Mouse (Mus musculus): ENCODE measurements around the gene Kat8. TPM values are rescaled to one million over a fixed set of nuclear protein-coding genes. Genes with fewer than 3 reads are reported as not detected.

Kat8 gene
- polyA plus RNA-seq, 1 experiment: 8.3 TPM

- no peak for TF ChIP-seq CTCF (IDR thresholded peaks at IDR 0.05; ENCODE audit: extremely low read depth, insufficient read length, insufficient replicate concordance, low read depth, low read length)
- TF ChIP-seq POLR2A (IDR thresholded peaks at IDR 0.05; ENCODE audit: low read depth, low read length): no peak
- peaks cover 14% of the 10 kb centered on the region for H3K36me3 ChIP-seq (ENCODE audit: control insufficient read depth, insufficient read depth, low read length)
- H3K27ac ChIP-seq (ENCODE audit: insufficient read depth, low read depth, low read length): peak overlapping the region; percentile 95
- 12% methylated on average over 10 of the region's 10 CpGs for WGBS
- H3K4me3 ChIP-seq (ENCODE audit: low read depth, low read length): peak overlapping the region; percentile 72
- H3K27me3 ChIP-seq (ENCODE audit: control insufficient read depth, insufficient read depth, low read length): no peaks in the 10 kb centered on the region
- peaks cover 7% of the 10 kb centered on the region; the same call in 1 of the 2 replicates for H3K4me1 ChIP-seq (ENCODE audit: control insufficient read depth, insufficient read depth, insufficient read length, low read length)
These were observed 54.1 kb downstream of the Kat8 start for GRCm38 (mm10) chr7:127966371-127966918.

- Histone ChIP-seq H3K4me3 (ENCODE audit: low read depth, low read length) (peak within 1 kb of the TSS; percentile 72), H3K4me1 (ENCODE audit: control insufficient read depth, insufficient read depth, insufficient read length, low read length) (peaks cover 7% of the 10 kb centered on the region; the same call in 1 of the 2 replicates), H3K27me3 (ENCODE audit: control insufficient read depth, insufficient read depth, low read length) (no peaks in the 10 kb centered on the region), H3K36me3 (ENCODE audit: control insufficient read depth, insufficient read depth, low read length) (peaks cover 22% of the 10 kb centered on the region), H3K27ac (ENCODE audit: insufficient read depth, low read depth, low read length) (peak within 1 kb of the TSS; percentile 95)
- peak; percentile 98 for TF ChIP-seq POLR2A (IDR thresholded peaks at IDR 0.05; ENCODE audit: low read depth, low read length)
- TF ChIP-seq CTCF (IDR thresholded peaks at IDR 0.05; ENCODE audit: extremely low read depth, insufficient read length, insufficient replicate concordance, low read depth, low read length): no peak
- under 1% methylated on average over 92 of the region's 92 CpGs for WGBS
These were observed 54.9 kb downstream of the Kat8 start, which contains the start of gene Fus for GRCm38 (mm10) chr7:127967004-127967921. TSS of gene Fus (plus strand) at chr7:127967457.

- Histone ChIP-seq H3K4me1 (ENCODE audit: control insufficient read depth, insufficient read depth, insufficient read length, low read length) (peaks cover 7% of the 10 kb centered on the region; the same call in 1 of the 2 replicates), H3K36me3 (ENCODE audit: control insufficient read depth, insufficient read depth, low read length) (peaks cover 30% of the 10 kb centered on the region), H3K4me3 (ENCODE audit: low read depth, low read length) (peak overlapping the region; percentile 72), H3K27me3 (ENCODE audit: control insufficient read depth, insufficient read depth, low read length) (no peaks in the 10 kb centered on the region), H3K27ac (ENCODE audit: insufficient read depth, low read depth, low read length) (no peak overlapping the region)
- WGBS: under 1% methylated on average over 42 of the region's 42 CpGs
- TF ChIP-seq CTCF (IDR thresholded peaks at IDR 0.05; ENCODE audit: extremely low read depth, insufficient read length, insufficient replicate concordance, low read depth, low read length) (no peak), POLR2A (IDR thresholded peaks at IDR 0.05; ENCODE audit: low read depth, low read length) (no peak; the same call in 1 of the 2 replicates)
These were observed 55.9 kb downstream of the Kat8 start for GRCm38 (mm10) chr7:127967922-127968828.

- no peak overlapping the region for H3K27ac ChIP-seq (ENCODE audit: insufficient read depth, low read depth, low read length)
- H3K27me3 ChIP-seq (ENCODE audit: control insufficient read depth, insufficient read depth, low read length): no peaks in the 10 kb centered on the region
- WGBS: 65% methylated on average over 2 of the region's 2 CpGs
- 0 out of 2 replicates have a peak, but pooled peaks cover 2% of the 10 kb centered on the region for H3K4me1 ChIP-seq (ENCODE audit: control insufficient read depth, insufficient read depth, insufficient read length, low read length)
- H3K36me3 ChIP-seq (ENCODE audit: control insufficient read depth, insufficient read depth, low read length): peaks cover 81% of the 10 kb centered on the region
- no peak overlapping the region for H3K4me3 ChIP-seq (ENCODE audit: low read depth, low read length)
- TF ChIP-seq POLR2A (IDR thresholded peaks at IDR 0.05; ENCODE audit: low read depth, low read length) (no peak), CTCF (IDR thresholded peaks at IDR 0.05; ENCODE audit: extremely low read depth, insufficient read length, insufficient replicate concordance, low read depth, low read length) (no peak)
These were observed 62.2 kb downstream of the Kat8 start for GRCm38 (mm10) chr7:127974413-127974930.

Other genes with a start within 250 kb of the Kat8 start
- gene Bcl7c, start 203.6 kb upstream of the Kat8 start, polyA plus RNA-seq (2012; rRNA removed): 11.1 and 24.6 TPM in 2 replicates
- gene Ctf1, start 199.8 kb upstream of the Kat8 start, polyA plus RNA-seq (2012; rRNA removed): 7.1 and 8.3 TPM in 2 replicates
- not detected in 2 replicates for gene Ctf2, start 180.3 kb upstream of the Kat8 start, polyA plus RNA-seq (2012; rRNA removed)
- gene Fbxl19, start 168.0 kb upstream of the Kat8 start, polyA plus RNA-seq (2012; rRNA removed): 23.2 and 53.0 TPM in 2 replicates
- gene Orai3, start 142.7 kb upstream of the Kat8 start, polyA plus RNA-seq (2012; rRNA removed): 17.9 and 21.3 TPM in 2 replicates
- gene Setd1a, start 135.8 kb upstream of the Kat8 start, polyA plus RNA-seq (2012; rRNA removed): 5.2 and 9.2 TPM in 2 replicates
- 0.39 TPM in 1 of 2 replicates, not detected in the other for gene Gm49388, start 126.9 kb upstream of the Kat8 start, polyA plus RNA-seq (2012; rRNA removed)
- 31.3 and 45.7 TPM in 2 replicates for gene Hsd3b7, start 111.9 kb upstream of the Kat8 start, polyA plus RNA-seq (2012; rRNA removed)
- gene Stx4a, start 88.2 kb upstream of the Kat8 start, polyA plus RNA-seq (2012; rRNA removed): 27.3 and 68.2 TPM in 2 replicates
- 1.2 and 1.8 TPM in 2 replicates for gene Stx1b, start 88.0 kb upstream of the Kat8 start, polyA plus RNA-seq (2012; rRNA removed)
- 8.0 and 13.6 TPM in 2 replicates for gene Zfp646, start 36.3 kb upstream of the Kat8 start, polyA plus RNA-seq (2012; rRNA removed)
- 3.7 and 7.1 TPM in 2 replicates for gene Zfp668, start 35.7 kb upstream of the Kat8 start, polyA plus RNA-seq (2012; rRNA removed)
- gene Prss53, start 21.5 kb upstream of the Kat8 start, polyA plus RNA-seq (2012; rRNA removed): 1.6 and 2.1 TPM in 2 replicates
- gene Gm21974, start 17.1 kb upstream of the Kat8 start, polyA plus RNA-seq (2012; rRNA removed): not detected in 2 replicates
- gene Vkorc1, start 16.9 kb upstream of the Kat8 start, polyA plus RNA-seq (2012; rRNA removed): 94.3 and 97.7 TPM in 2 replicates
- 54.4 and 68.3 TPM in 2 replicates for gene Bckdk, start 8.4 kb upstream of the Kat8 start, polyA plus RNA-seq (2012; rRNA removed)
- gene Prss8, start 17.6 kb downstream of the Kat8 start, polyA plus RNA-seq (2012; rRNA removed): 30.0 and 41.3 TPM in 2 replicates
- gene Prss36, start 34.2 kb downstream of the Kat8 start, polyA plus RNA-seq (2012; rRNA removed): 2.6 and 3.3 TPM in 2 replicates
- 90.6 and 184 TPM in 2 replicates for gene Fus, start 54.9 kb downstream of the Kat8 start, polyA plus RNA-seq (2012; rRNA removed)
- 602 and 952 TPM in 2 replicates for gene Pycard, start 81.4 kb downstream of the Kat8 start, polyA plus RNA-seq (2012; rRNA removed)
- 7.4 and 8.8 TPM in 2 replicates for gene Trim72, start 91.4 kb downstream of the Kat8 start, polyA plus RNA-seq (2012; rRNA removed)
- gene Itgam, start 150.1 kb downstream of the Kat8 start, polyA plus RNA-seq (2012; rRNA removed): 3.1 and 3.3 TPM in 2 replicates
- gene Gm49368, start 150.2 kb downstream of the Kat8 start, polyA plus RNA-seq (2012; rRNA removed): 0.05 and 0.09 TPM in 2 replicates
- 4.6 and 5.8 TPM in 2 replicates for gene Itgax, start 217.0 kb downstream of the Kat8 start, polyA plus RNA-seq (2012; rRNA removed)
- gene Itgad, start 241.9 kb downstream of the Kat8 start, polyA plus RNA-seq (2012; rRNA removed): 0.61 and 1.4 TPM in 2 replicates